Mouse (Mus musculus): ENCODE data around the gene Klf1.

DNA sequence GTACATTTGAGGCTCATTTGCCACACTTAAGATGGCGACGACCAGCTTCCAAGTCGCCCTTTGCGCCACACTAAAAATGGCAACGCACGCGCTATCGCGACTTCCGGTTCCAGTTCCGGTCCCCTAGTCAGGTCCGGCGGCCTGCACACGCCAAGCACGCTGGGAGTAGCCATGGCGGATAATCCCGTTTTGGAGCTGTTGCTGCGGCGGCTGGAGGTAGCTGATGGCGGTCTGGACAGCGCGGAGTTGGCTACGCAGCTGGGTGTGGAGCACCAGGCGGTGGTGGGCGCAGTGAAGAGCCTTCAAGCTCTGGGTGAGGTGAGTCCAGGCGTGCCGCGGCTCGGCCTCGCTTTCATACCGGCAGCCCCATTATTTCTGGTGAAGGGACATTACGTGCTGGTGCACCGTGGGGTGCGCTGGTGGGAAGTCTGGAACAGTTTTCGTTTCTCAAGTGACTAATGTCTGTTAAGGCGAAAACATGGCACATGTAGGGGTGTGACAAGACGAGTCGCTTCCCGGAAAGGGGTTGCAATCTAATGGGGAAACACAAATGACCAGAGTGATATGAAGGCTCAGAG lies 44.8 kb upstream of the Klf1 start, which contains the start of gene Farsa:
- TF ChIP-seq CTCF (IDR thresholded peaks at IDR 0.05; ENCODE audit: borderline replicate concordance, extremely low read depth, insufficient read depth, insufficient read length), result no peak
- peak; percentile 76; the same call in 1 of the 2 replicates for TF ChIP-seq POLR2A (IDR thresholded peaks at IDR 0.05; ENCODE audit: borderline replicate concordance, extremely low read depth, insufficient read depth, insufficient read length, poor library complexity, severe bottlenecking)

Data from brain, embryonic 14.5 days (tissue).